Mouse (Mus musculus): ENCODE measurements around the gene Epb41l4b. TPM values are rescaled to one million over a fixed set of nuclear protein-coding genes. Genes with fewer than 3 reads are reported as not detected.

The Epb41l4b gene
- total RNA-seq (2014; rRNA removed) (4.2 and 6.2 TPM in 2 replicates), polyA plus RNA-seq (2015; fragmentation: Nextera tagmentation; extraction: Ambion mirVana) (0.96 and 1.8 TPM in 2 replicates)

- peak; percentile 92 for ATAC-seq
These were observed at the start of gene Epb41l4b for GRCm38 (mm10) chr4:57143026-57143937. Epb41l4b (minus strand) TSS chr4:57143437.

GRCm38 (mm10) chr4:57191543-57192283, 48.5 kb upstream of the Epb41l4b start:
- 70% methylated on average over 9 of the region's 9 CpGs for WGBS
- Histone ChIP-seq H3K36me3 (ENCODE audit: insufficient read depth) (peaks cover 3% of the 10 kb centered on the region; the same call in 1 of the 2 replicates), H3K4me3 (ENCODE audit: low read depth, low read length) (no peak overlapping the region), H3K4me1 (ENCODE audit: insufficient read depth) (no peaks in the 10 kb centered on the region), H3K9ac (no peak overlapping the region), H3K27ac (ENCODE audit: low read depth, low read length) (no peak overlapping the region), H3K27me3 (ENCODE audit: insufficient read depth, low read length) (no peaks in the 10 kb centered on the region), H3K9me3 (ENCODE audit: low read length) (no peaks in the 10 kb centered on the region), H3K4me2 (ENCODE audit: low read depth) (no peak overlapping the region)
- ATAC-seq, result no peak
- no peak for TF ChIP-seq CTCF (IDR thresholded peaks at IDR 0.05; ENCODE audit: low read depth)
- DNase-seq, result no peak

More at GRCm38 (mm10) chr4:57143026-57143937, at the start of gene Epb41l4b:
- peak within 1 kb of the TSS; percentile 35; the same call in 1 of the 2 replicates for H3K27ac ChIP-seq (ENCODE audit: low read depth, low read length)
- no peaks in the 10 kb centered on the region for H3K36me3 ChIP-seq (ENCODE audit: insufficient read depth)
- H3K27me3 ChIP-seq (ENCODE audit: insufficient read depth, low read length), result peaks cover 31% of the 10 kb centered on the region
- TF ChIP-seq CTCF (IDR thresholded peaks at IDR 0.05; ENCODE audit: low read depth), result peak; percentile 94
- H3K9me3 ChIP-seq (ENCODE audit: low read length), result no peaks in the 10 kb centered on the region
- H3K4me2 ChIP-seq (ENCODE audit: low read depth), result peak within 1 kb of the TSS; percentile 79
- WGBS, result under 1% methylated on average over 87 of the region's 142 CpGs
- peak within 1 kb of the TSS; percentile 62 for H3K9ac ChIP-seq
- DNase-seq, result peak; percentile 89
- H3K4me1 ChIP-seq (ENCODE audit: insufficient read depth), result peaks cover 3% of the 10 kb centered on the region; the same call in 1 of the 2 replicates
- H3K4me3 ChIP-seq (ENCODE audit: low read depth, low read length), result peak within 1 kb of the TSS; percentile 76

- H3K9me3 ChIP-seq (ENCODE audit: low read length), result no peaks in the 10 kb centered on the region
- 95% methylated on average over 2 of the region's 2 CpGs for WGBS
- no peak for TF ChIP-seq CTCF (IDR thresholded peaks at IDR 0.05; ENCODE audit: low read depth)
- H3K4me3 ChIP-seq (ENCODE audit: low read depth, low read length), result no peak overlapping the region
- no peaks in the 10 kb centered on the region for H3K4me1 ChIP-seq (ENCODE audit: insufficient read depth)
- H3K27me3 ChIP-seq (ENCODE audit: insufficient read depth, low read length), result no peaks in the 10 kb centered on the region
- H3K36me3 ChIP-seq (ENCODE audit: insufficient read depth), result no peaks in the 10 kb centered on the region
- no peak overlapping the region for H3K4me2 ChIP-seq (ENCODE audit: low read depth)
- no peak for DNase-seq
- H3K9ac ChIP-seq, result no peak overlapping the region
- ATAC-seq, result no peak
- H3K27ac ChIP-seq (ENCODE audit: low read depth, low read length), result no peak overlapping the region
These were observed 46.6 kb upstream of the Epb41l4b start for GRCm38 (mm10) chr4:57189881-57190280.

- TF ChIP-seq CTCF (IDR thresholded peaks at IDR 0.05; ENCODE audit: low read depth), result no peak
- no peaks in the 10 kb centered on the region for H3K36me3 ChIP-seq (ENCODE audit: insufficient read depth)
- H3K27me3 ChIP-seq (ENCODE audit: insufficient read depth, low read length), result no peaks in the 10 kb centered on the region
- H3K4me1 ChIP-seq (ENCODE audit: insufficient read depth), result no peaks in the 10 kb centered on the region
- no peak for ATAC-seq
- H3K4me3 ChIP-seq (ENCODE audit: low read depth, low read length), result no peak overlapping the region
- no peak for DNase-seq
- WGBS, result 50% methylated on average over 6 of the region's 6 CpGs
- H3K27ac ChIP-seq (ENCODE audit: low read depth, low read length), result no peak overlapping the region
- H3K9ac ChIP-seq, result no peak overlapping the region
- no peaks in the 10 kb centered on the region for H3K9me3 ChIP-seq (ENCODE audit: low read length)
- no peak overlapping the region for H3K4me2 ChIP-seq (ENCODE audit: low read depth)
These were observed 42.8 kb upstream of the Epb41l4b start for GRCm38 (mm10) chr4:57186035-57186434.

- no peak overlapping the region for H3K27ac ChIP-seq (ENCODE audit: low read depth, low read length)
- DNase-seq (no peak), ATAC-seq (no peak)
- H3K4me2 ChIP-seq (ENCODE audit: low read depth), result no peak overlapping the region
- H3K36me3 ChIP-seq (ENCODE audit: insufficient read depth), result no peaks in the 10 kb centered on the region
- WGBS, result 86% methylated on average over 8 of the region's 8 CpGs
- TF ChIP-seq CTCF (IDR thresholded peaks at IDR 0.05; ENCODE audit: low read depth), result no peak
- no peaks in the 10 kb centered on the region for H3K9me3 ChIP-seq (ENCODE audit: low read length)
- H3K27me3 ChIP-seq (ENCODE audit: insufficient read depth, low read length), result no peaks in the 10 kb centered on the region
- no peak overlapping the region for H3K9ac ChIP-seq
- H3K4me3 ChIP-seq (ENCODE audit: low read depth, low read length), result no peak overlapping the region
- no peaks in the 10 kb centered on the region for H3K4me1 ChIP-seq (ENCODE audit: insufficient read depth)
These were observed 42.2 kb upstream of the Epb41l4b start for GRCm38 (mm10) chr4:57185462-57185861.

- no peak for TF ChIP-seq CTCF (IDR thresholded peaks at IDR 0.05; ENCODE audit: low read depth)
- no peak overlapping the region for H3K4me3 ChIP-seq (ENCODE audit: low read depth, low read length)
- H3K4me1 ChIP-seq (ENCODE audit: insufficient read depth), result no peaks in the 10 kb centered on the region
- no peak overlapping the region for H3K9ac ChIP-seq
- no peak for DNase-seq
- ATAC-seq, result no peak
- no peaks in the 10 kb centered on the region for H3K9me3 ChIP-seq (ENCODE audit: low read length)
- 67% methylated on average over 4 of the region's 4 CpGs for WGBS
- H3K27me3 ChIP-seq (ENCODE audit: insufficient read depth, low read length), result no peaks in the 10 kb centered on the region
- H3K36me3 ChIP-seq (ENCODE audit: insufficient read depth), result no peaks in the 10 kb centered on the region
- no peak overlapping the region for H3K4me2 ChIP-seq (ENCODE audit: low read depth)
- no peak overlapping the region for H3K27ac ChIP-seq (ENCODE audit: low read depth, low read length)
These were observed 40.3 kb upstream of the Epb41l4b start for GRCm38 (mm10) chr4:57183493-57183892.

All from forebrain, postnatal 0 days (tissue).